Mouse (Mus musculus) CD4-positive, CD25-positive, alpha-beta regulatory T cell, adult 2 months (primary cell): ENCODE measurements around the gene Klhl12.
"Not testable (repeated sequence)": the region's sequence is repeated elsewhere in the genome, so short reads cannot be mapped to it uniquely, and the experiment has no call there.

Experiments
- DNase-seq: peaks from one replicate; pipeline ENCODE4 v3.0.0-alpha.2; 2012; ENCODE audit warnings: low read depth, low spot score

The Klhl12 gene

DNA sequence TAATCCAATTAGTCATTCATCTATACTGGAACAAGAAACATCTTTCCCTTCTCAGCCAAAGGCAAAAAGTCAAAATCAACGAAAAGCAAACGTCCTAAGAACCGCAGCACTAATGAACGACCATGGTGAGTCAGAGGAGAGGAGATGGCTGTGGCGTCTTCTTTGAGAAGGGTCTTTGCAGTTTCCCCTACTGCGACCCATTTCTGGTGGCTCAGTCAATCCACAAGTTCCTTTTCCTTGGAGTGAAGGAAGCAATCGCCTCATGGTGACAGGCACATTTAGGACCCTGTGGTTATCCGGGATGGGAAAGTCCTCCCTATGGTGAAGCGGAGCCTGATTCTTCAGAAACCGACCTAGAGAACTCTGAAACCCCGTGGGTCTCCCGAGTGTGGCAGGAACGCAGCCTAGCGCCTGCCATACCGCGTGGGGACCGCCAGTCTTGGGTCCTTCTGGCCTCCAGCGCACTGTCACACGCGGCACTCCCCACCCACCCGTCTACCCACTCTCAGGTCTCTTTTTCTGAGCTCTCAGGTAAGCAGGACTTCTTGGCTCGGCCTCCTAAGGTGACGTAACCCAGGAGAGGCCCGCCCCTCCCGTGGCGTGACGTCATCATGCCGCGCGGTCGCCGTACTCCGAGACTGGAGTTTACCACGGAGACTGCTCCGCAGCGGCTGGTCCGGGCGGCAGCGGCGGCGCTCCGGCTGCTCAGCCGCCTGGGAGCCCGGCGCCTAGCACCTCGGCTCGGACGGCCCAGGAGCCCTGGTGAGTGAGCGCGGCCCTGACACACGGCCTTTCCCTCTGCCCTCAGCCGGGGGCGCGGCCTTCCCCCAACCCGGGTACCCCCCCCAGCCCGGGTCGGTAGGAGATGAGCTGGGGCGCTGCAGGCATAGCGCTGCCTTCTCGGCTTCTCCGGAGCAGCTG, at the start of gene Klhl12:
Gene Klhl12 (plus strand): TSS at position 628 of the 921 bp plus-strand sequence.
- DNase-seq: peak; percentile 98

DNA sequence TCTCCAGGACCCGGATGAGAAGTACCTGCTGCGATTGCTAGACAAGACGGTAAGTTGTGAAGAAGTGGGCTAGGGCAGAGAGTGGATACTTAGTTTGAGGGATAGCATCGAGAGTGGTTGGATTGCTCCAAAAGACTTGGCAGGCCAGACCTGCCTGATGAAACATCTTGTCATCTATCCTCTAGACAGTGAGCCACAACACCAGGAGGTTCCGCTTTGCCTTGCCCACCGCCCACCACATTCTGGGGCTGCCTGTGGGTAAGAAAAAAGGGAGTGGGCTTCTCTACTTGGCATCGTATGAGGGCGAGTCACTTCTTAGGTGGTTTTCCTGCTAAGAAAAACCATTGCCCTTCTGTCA, 48.9 kb upstream of the Klhl12 start:
- no peak for DNase-seq

DNA sequence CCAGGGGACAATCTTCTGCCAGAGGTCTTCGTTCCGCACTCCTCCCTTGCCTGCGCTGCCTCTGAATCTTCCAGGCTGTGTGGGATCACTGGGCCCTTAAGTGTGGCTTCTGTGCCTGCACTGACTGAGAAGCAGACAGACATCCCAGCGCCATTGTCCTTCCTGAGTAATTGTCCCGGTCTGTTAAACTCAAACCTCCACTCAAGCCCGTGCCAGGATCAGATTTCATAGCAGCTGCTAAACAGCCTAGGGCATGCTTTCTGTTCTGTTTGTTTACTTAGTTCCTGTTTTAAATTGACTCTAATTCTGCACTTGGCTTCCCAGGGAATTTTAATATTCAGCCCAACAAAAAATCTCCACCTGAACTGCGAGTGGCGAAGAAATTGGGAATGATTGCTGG, 47.3 kb upstream of the Klhl12 start:
- no peak for DNase-seq

DNA sequence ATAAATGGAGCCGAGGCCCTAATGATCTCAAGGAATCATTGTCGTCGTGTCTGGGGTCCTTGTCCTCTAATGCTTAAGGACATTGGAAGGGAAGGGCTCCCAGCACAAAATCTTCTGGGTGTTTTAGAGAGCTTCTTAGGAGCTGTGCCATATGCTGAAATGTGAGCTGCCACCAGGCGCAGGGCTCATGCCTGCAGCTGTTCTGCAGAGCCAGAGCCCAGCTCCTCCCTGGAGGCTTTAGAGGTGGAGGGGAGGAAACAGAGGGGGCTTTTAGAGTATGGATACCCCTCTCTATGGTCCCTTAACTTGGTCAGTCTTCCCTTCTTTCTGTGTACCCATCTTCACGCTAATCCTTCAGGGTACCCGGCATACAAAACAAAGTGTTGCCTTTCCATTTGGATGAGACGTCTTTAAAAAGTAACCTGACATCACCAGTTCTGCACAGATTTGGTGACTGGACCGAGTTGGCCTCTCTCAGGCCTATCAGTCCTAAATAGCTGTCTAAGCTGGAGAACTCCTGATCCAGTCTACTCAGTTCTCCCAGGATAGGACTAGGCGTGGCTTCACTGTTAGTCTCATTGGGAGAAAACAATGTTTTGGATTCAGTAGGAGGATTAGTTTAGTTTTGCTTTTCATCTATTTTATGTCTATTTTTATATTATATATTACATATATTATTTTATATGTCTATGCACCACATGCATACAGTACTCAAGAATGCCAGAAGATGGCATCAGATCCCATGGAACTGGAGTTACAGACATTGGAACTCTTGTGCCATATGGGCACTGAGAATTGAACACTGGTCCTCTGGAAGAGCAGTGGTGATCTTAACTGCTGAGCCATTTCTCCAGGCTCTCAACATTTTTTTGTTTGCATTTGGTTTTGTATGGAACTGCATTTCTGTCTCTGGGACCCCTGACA, 43.4 kb upstream of the Klhl12 start:
- DNase-seq: no peak

DNA sequence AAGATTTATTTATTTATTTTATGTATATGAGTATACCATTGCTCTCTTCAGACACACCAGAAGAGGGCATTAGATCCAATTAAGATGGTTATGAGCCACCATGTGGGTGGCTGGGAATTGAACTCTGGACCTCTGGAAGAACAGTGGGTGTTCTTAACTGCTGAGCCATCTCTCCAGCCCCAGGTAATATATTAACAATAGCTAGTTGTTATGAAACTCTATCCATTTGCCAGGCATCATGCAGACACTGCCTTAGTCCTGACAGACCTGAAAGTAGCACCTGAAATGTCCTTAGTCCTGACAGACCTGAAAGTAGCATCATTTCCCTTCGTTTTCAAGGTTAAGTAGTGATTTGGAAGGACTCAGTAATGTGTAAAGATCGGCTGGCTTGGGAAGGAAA, 41.3 kb upstream of the Klhl12 start:
- no peak for DNase-seq

DNA sequence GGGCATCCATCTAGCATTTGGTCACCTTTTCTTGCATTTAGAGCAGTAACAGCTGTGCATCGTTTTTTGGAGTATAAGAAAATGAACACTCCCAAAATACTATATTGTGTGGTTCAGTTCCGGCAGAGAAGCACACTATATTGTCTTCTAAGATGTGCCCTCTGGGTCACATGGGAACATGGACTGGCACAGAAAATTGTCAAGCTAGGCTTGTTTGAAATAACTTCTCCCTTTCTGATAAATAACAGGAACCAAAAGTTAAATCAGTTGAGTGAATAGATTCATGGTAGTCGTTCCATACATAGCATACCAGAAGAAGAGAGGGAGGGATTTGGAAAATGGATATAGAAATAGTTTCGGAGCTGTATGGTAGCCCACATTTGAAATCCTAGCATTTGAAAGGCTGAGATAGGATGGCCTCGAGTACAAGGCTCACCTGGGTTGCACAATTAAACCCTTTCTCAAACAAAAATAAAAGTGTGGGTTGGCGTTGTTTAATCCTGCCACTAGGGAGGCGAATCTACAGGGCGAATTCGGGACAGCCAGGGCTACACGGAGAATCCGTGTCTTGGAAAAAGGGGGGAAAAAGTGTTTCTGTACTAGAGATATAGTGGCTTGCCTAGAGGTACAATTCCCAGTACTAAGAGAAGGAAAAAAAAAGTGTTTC, 40.7 kb upstream of the Klhl12 start:
- no peak for DNase-seq

DNA sequence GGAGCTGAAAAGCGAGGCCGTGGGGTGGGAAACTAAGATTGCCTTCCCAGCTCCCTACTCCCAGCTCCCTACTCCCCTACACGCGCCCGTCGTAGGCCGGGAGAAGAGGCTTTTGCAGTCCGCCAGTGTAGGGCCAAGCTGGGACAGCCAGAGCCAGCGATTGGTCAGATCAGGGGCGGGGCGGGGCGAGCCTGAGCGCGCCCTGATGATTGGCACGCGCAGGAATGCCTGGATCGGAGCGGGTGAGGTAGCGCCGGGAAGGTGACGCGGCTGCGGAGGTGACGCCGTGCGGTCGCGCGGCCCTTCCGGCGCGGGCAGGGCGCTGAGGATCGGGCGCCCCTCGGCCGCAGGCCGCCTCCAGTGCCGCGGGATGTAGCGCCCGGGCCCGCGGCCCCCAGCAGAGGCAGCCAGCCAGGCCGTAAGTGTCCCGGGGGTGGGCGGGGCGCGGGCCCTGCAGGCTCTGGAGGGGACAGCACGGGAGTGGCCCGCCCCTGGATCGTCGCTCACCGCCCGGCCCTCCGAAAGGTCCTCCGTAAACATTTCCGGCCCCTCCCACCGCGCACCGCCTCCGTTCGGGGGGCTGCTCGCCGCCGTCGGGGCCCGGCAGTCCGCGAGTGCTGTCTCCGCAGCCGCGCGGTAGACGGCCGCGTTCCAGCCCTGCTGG, 40.0 kb upstream of the Klhl12 start, which contains the start of gene Adipor1:
Gene Adipor1 (plus strand): TSS at position 211 of the 664 bp plus-strand sequence.
- peak; percentile 95 for DNase-seq

DNA sequence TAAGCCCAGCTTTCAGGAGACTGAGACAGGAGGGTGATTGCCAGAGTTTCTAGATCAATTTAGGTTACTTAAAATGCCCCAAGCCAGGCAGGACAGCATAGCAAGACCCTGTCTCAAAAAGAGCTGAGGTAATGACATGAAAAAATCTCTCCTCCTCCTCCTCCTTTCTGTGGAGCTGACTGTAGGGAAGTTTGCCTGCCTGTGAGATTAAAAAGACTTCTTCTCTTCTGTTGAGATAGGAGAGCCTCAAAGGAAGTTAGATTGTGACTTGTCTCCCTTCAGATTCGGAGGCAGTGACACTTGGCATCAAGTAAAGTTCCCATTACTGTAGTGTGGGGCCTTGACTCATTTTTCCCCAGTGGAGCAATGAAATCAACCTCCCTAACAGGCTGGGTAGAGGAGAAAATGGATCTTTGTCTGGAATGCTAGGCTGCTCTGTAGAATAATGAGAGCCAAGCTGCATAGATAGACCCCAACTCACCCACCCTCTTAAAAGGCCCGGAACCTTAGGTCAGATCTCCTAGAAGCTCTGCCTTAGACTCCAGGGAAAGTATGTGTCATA, 36.8 kb upstream of the Klhl12 start:
- DNase-seq: no peak

DNA sequence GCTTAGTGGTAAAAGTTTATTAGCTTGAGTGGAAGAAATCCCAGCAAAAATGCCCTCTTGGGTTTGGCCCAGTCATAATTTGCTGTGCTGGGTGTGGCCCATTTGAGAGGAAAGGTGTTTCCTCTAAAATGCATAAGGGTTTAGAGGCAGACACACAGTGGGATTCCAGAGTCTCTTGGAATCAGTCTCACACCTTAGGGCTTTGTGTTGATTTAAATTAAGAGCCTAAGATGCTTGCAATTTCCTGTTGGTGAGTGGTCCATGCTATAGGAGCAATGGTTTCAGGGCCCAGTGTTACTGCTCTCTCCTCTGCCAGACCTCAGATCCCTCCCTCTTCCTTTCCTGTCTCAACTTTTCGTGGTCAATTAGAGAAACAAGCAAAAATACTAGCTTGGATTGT, 36.2 kb upstream of the Klhl12 start:
- DNase-seq: no peak

DNA sequence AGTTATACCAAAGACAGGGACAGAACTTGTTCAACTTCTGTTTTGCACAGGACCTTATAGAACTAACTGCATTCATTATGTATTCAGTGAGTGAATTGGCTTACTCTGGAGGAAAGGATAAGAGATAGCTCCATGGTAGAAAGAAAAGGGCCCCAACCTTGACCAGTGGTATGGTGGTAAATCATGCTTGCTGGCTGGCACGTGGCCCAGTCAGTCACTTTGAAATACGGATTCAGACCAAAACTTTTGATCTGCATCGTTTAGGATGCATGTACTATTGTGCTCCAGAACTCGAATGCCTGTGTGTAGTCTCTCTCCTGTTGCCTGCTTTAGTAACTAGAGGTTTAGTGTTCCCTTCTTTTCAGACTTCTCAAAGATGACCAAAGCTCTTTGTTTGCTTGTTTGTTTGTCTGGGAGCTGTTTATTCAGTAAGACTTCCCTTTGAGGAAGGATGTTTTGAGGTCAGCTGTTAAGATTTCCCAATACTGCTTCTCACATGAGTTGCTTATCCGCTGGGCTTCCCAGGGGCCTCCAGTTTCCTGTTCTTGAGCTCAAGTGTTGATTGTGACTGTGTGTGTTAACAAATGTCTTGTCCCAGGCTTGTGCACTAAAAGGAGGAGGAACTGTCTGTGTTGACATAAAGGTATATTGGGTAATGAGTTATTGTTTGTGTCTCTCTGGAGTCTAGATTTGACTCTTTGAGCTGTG, 35.4 kb upstream of the Klhl12 start:
- DNase-seq: no peak

DNA sequence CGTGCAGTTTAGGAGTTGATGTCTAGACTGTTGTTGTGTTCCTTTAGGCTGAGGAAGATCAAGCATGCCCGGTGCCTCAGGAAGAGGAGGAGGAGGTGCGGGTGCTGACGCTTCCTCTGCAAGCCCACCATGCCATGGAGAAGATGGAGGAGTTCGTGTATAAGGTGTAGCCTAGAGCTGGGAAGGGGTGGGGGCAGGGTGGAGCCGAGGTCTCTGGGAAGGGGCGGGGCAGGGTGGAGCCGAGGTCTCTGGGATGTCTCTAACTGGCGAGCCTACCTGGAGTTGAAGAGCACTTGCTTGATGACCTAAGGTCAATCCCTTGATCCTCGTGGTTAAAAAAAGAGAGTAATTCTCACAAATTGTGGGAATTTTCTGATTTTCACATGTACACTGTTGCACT, 31.4 kb upstream of the Klhl12 start:
- DNase-seq: no peak

DNA sequence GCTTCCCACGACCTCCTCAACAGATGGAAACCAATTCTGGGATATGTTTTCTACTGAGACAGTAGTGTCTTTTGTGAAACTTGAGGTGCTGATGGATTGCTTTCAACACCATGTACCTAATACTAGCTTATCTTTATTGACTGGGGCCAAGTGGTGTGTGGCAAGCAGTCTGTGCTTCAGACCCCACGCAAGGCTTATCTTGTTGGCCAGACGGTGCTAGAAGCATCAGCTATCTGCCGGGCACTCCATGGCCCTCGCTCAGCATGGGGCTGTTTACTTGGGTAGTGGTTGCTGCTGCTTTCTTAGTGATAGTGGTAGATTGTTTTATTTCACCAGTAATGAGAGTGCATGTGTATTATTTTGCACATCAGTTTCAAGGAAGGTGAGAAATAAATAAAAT, 29.0 kb upstream of the Klhl12 start:
- no peak for DNase-seq

DNA sequence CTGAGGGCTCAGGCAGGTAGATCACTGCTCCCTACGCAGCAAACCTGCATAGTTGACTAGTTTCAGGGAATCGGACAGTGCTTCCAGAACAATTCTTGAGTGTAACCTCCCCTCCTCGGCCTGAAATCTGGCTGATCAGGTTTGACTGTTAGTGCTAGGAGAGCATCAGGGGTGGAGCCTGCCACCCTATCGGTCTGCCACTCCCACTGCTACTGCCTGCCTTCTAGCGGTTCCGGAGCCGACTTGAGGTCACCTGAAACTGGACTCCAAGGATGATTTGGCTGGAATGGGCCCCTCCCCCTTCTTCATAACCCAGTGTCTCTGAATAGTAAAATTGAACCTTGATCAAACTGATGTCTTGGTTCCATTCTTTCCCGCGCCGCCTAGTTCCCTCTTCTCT, 22.3 kb upstream of the Klhl12 start:
- no peak for DNase-seq

DNA sequence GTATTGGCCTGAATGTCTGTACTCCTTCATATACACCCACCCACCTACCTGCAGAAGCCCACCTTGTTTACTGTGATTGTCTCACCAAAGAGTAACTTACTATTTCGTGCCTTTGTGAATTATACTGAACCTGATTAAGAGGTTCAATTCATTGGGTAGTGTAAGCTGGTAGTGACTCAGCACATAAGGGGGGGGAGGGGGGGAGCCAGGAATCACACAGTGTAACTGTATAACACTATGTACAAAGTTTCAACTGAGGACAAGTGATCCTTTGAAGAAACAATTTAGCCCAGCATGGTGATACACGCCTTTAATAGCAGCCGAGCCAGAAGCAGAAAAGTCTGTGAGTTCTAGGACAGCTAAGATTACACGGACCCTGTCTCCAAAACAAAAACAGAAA, 21.9 kb upstream of the Klhl12 start:
- DNase-seq: no peak

DNA sequence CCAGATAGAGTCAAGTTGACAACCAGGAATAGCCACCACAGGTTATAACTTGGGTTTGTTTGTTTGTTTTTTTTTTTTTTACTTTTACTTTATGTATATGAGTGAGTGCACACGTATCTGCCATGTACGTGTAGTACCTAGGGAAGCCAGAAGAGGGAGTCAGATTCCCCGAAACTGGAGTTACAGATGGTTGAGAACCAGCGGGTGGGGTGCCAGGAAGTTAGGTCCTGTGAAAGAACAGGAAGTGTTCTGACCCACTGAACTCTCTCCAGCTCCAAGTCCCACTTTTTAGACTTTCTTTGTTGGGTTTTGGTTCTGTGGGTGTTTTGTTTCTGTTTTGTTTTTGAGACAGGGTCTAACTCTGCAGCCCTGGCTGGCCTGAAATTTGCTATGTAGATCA, 19.9 kb upstream of the Klhl12 start:
- peak; percentile 65 for DNase-seq

DNA sequence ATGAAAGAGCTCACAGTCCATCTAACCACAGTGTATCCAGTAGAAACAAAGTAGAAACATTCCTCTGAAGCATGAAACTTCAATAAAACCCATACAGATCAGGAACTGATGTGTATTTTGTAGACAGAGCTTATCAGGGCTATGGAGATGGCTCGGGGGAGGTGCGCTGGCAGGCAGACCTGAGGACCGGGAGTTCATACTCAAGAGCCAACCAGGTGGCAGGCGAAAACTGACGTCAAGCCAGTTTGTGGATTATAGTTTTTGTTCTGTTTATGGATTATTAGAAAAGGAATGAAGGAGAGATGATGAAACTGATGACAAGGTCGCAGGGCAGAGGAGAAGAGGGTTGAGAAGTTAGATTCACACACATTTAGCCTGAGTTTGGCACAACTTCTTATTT, 14.9 kb upstream of the Klhl12 start:
- no peak for DNase-seq

DNA sequence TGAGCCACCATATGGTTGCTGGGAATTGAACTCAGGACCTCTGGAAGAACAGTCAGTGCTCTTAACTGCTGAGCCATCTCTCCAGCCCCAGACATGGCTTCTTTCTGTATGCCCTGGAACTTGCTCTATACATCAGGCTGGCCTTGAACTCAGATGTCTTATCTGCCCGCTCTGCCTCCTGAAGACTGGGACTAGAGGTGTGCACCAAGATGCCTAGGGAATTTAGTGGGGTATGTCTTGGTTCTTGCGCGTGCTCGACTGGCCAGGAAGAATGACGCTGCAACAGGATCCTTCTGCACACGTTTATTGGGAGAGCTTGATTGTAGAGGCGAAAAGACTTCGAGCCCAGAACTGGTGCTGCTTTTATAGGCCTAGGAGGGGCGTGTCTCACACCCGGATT, 13.6 kb upstream of the Klhl12 start:
- not testable (repeated sequence) for DNase-seq

DNA sequence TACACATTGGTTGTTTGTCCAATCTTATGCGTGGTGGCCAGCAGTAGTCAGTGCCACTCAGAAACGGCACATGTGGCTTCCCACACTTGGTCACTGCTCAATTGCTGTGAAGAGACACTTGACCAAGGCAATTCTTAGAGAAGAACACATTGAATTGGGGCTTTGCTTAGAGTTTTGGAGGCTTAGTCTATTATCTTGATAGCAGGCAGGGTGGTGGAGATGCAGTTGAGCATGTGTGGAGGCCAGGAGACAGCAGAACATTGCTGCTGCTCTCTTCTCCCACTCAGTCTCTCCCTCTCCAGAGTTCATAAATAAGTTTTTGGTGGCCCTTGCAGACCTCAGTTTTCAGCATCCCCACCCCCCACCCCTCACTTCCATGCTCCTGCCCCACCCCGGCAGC, 12.9 kb upstream of the Klhl12 start:
- no peak for DNase-seq

DNA sequence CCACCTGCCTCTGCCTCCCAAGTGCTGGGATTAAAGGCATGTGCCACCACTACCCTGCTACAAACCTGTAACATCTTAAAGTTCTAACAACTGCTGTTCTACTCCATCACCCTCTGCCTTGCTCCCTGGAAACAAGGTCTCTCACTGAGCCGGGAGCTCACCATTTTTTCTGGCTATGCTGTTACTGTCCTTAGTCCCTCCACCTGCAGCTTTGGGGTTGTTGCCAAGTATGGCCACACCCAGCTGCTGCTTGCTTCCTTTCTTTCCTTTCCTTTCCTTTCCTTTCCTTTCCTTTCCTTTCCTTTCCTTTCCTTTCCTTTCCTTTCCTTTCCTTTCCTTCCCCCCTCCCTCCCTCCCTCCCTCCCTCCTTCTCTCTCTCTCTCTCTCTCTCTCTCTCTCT, 12.0 kb upstream of the Klhl12 start:
- DNase-seq: not testable (repeated sequence)

DNA sequence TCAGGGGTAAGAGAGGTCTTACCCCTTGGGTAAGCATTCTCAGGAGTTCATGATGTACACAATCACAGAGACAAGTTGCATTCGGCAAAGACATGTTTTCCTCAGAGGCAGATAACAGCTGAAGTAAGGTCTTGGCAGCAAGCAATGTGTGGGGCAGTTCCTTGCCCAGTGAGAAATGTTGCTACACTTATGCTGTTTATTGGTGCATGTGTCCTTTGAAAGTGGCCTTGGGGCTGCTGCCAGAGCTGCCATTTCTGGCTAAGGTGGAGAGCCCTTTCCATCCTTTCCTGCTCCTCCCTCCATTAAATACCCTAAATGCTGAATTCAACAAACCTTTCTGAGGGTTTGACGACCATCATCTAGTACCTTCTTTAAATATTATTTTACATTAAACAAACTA, 9.9 kb upstream of the Klhl12 start:
- no peak for DNase-seq
